Mouse (Mus musculus) left cerebral cortex, adult 11 months (tissue): ENCODE results near the gene Traf3ip1.

Source experiments
- DNase-seq: peaks from one replicate; pipeline ENCODE4 v3.0.0; 2022; ENCODE audit warnings: low spot score

Traf3ip1 gene

DNA sequence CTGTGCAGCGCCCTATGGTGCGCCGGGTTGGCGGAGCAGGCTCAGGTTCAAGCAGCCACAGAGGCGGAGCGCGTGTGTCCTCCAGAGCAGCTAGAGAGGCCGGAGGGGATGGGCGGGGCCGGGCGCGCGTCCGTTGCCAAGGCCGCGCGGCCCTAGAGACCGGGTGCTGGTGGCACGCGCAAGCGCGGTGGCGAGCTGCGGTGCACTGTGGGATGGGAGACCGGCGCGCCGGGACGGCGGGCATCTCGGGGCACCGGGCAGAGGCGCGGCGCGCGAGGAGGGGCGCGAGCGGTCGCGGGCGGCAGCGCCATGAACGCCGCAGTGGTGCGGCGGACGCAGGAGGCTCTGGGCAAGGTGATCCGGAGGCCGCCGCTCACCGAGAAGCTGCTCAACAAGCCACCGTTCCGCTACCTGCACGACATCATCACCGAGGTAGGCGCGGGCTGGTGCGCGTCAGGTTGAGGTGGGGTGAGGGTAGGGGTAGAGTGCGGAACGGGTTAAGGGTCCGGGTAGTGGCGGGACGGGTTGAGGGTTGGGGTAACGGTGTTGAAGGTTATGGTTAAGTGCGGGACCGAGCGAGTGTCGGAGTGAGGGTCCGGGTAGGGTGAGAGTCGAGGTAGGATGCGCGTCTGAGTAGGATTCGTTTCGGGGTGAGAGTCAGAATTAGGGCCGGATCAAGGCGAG, at the start of gene Traf3ip1:
TSS of gene Traf3ip1 (plus strand) at position 191 of the 684 bp plus-strand sequence.
- DNase-seq = peak; percentile 88

GRCm38 (mm10) chr1:91444841-91445830, 49.3 kb upstream of the Traf3ip1 start:
- no peak for DNase-seq

DNA sequence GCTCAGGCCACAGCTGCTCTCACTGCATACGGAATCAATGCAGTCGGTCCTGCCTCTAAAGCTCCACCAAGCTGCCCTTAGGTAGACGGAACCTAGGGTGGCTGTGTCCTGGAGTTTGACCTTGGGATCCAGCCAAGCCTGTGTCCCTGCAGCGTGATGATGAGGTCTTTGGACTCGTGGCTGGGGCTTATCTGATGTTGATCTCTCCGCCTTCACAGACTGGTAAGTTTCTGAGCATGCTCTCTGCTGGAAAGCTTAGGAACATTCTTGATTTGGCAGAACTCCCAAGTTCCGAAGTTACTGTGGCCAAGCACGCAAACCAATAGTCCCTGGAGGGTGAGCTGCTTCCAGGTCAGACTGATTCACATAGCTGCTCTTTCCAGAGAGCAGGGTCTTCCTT, 48.4 kb upstream of the Traf3ip1 start:
- no peak for DNase-seq

- DNase-seq = no peak
Measured at GRCm38 (mm10) chr1:91446511-91446910, 47.9 kb upstream of the Traf3ip1 start.

GRCm38 (mm10) chr1:91448688-91449087, 45.8 kb upstream of the Traf3ip1 start:
- no peak for DNase-seq

GRCm38 (mm10) chr1:91450851-91451250, 43.6 kb upstream of the Traf3ip1 start:
- DNase-seq = no peak

DNA sequence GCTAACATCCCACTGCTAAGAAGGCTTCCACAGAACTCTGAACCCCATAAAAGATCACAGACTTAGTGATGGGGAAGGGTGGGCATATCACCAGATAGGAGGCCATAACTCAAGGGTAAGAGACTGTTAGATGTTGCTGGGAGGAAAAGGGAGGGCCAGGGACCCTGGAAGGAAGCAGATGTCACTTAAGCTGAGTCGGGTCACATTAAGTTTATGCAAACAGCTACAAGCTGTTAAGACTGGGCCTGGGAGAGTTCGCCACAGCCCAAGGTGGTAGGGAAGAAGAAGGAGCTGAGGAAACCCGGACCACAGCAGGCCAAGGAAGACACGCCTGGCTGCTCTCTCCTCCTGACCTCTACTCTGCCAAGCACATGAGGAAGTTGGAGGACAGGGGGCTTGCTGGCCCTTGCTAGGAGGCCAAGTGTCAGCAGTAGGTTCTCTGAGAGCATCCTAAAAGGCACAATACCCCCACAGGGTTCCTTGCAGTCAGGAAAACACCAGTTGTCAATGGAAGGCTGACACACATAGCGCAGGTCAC, 42.8 kb upstream of the Traf3ip1 start:
- DNase-seq = no peak

- DNase-seq = no peak
Measured at GRCm38 (mm10) chr1:91453932-91454331, 40.5 kb upstream of the Traf3ip1 start.

GRCm38 (mm10) chr1:91454366-91454765, 40.1 kb upstream of the Traf3ip1 start:
- no peak for DNase-seq

- no peak for DNase-seq
Measured at GRCm38 (mm10) chr1:91454927-91455326, 39.5 kb upstream of the Traf3ip1 start.

- no peak for DNase-seq
Measured at GRCm38 (mm10) chr1:91455661-91456161, 38.7 kb upstream of the Traf3ip1 start.

GRCm38 (mm10) chr1:91456301-91456801, 38.1 kb upstream of the Traf3ip1 start:
- DNase-seq = no peak

DNA sequence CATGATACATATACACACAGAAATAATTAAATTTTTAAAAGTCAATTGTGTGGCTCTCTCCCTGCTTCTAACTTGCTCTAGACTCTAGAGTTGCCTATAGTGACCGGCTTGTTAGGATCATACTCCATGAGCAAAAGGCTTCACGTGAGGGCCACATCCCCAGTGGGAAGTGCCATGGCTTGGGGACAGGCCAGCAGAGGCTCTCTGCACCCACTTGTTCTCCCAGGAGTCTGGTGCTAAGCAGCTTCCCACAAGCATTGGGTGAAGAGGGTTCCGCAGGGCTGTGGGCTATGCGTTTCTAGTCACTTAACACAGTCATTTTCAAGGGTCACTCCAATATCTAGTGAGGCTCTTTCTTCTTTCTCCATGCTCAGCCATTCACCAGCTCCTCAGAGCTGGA, 37.3 kb upstream of the Traf3ip1 start:
- no peak for DNase-seq

DNA sequence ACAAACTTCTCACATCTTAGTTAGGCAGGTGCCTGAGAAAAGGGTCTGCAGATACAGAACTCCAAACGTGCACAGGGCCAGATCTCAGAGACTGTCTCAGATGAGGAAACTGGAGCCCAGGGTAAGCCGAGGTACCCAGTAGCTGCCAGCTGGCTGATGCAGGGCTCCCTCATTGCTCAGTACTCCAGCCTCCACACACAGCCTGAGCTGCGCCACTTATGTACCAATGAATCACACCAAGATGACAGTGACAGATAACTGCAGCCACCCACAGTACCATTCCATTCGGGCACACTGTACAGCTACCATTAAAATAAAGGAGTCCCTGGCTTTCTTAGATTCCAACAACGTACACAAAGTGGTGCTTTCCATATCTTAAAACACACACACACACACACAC, 36.7 kb upstream of the Traf3ip1 start:
- peak; percentile 62 for DNase-seq

- DNase-seq = peak; percentile 66
Measured at GRCm38 (mm10) chr1:91458223-91458861, 36.1 kb upstream of the Traf3ip1 start.

DNA sequence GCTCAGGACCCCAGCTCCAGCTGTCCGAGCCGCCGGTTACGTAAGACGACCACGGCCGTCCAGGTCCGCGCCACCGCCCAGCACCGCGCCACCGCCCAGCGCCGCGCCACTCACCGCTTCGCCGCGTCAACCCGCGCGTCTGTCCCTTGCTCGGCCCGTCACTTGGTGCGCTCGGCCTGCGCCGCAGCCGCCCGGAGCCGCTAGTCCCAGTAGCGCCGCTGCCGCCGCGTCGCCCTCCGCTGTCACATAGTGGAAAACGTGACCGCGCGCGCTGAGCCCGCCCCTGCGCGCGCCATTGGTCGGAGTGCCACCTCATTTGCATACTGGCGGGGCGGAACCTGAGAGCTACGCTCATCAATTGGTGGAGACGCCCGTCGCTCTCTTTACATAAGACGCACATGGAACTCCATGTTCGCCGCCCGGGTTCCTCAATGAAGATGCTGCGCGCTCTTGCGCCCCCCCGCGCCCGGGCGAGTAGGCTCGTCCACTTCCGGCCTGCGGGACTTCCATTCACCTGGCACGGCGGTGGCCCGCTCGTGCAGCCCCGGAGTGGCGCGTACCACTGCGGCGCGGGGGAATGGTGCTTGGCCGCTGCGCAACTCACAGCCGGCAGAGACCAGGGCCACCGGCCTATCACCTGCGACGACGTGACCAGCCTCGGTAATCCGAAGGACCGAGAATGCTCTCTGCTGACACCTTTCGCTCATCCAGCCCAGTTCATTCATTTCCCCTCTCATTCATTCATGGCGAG, 35.2 kb upstream of the Traf3ip1 start, which contains the start of gene Per2:
TSS of gene Per2 (minus strand) at position 266 of the 751 bp plus-strand sequence.
- DNase-seq = peak; percentile 99

DNA sequence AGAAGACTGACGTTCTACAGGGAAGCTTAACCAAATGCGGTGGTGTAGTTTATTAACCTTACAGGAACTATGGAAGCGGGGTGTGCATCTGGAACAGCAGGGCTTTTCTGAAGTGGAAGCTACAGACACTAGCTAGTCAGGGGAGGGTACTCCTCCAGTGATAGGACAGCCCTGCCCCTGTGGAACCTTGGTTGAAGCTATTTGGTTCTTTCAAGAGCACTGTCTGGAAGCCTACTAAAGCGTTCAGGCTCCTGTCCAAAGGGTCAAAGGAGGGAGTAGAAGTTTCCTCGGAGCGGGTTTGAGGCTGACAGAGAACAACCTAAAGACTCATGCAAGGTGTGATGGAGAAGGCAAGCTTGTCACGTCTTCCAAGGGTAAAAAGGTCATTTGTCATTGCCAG, 34.4 kb upstream of the Traf3ip1 start:
- no peak for DNase-seq

DNA sequence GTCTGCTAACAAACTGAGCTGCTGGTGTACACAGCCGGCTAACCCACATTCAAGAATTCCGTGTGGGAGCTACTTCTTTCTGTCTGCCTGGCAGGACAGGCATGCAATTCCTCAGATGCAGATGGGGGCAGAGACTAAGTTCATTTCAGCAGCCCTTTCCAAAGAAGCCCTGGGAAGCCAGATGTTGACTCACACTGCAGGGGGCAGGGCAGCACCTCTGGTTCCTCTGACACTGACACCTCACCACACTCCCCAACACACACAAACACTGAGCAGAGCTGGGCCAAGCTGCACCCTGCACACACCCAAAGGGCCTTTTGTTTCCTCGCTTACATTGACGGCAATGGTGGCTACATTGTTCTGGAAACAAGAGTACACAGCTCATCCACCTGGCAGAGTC, 33.9 kb upstream of the Traf3ip1 start:
- DNase-seq = no peak

- DNase-seq = no peak
Measured at GRCm38 (mm10) chr1:91463336-91463995, 31.0 kb upstream of the Traf3ip1 start.

DNA sequence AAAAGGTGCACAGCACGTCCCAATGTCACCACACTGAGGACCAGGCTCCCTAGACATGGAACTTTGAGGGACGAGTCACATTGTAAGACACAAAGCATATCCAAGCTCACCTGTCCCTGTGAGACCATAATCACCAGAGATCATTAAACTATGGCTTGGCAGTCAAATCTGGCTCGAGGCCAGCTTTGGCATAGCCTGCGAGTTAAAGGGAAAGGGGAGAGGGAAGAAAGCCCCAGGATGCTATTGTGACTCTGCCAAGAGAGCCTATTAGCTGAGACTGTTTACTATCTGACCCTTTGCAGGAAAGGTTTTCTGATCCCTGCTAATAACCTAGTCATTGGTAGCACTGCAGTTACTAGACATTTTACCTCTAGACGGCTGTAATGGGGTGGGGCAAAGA, 30.0 kb upstream of the Traf3ip1 start:
- DNase-seq = no peak

DNA sequence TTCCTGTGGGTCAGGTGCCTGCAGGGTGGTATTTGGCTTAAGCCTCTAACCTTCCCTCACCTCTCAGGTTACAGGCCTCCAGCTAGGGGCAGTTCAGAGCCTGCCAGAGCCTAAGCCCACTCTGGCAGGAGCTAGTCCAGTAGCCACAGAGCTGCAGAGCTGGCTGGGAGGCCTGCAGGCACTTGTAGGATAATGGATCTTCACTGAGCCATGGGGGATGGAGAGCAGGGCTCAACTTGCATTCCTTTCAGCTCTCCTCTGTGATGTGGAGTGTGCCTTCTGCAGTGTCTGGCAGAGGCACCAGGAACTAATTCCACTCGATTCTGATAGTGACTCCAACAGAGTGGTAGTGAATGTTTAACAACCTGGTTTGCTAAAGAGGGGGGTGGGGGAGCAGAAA, 29.2 kb upstream of the Traf3ip1 start:
- DNase-seq = no peak
